Mouse (Mus musculus) liver (tissue): ENCODE measurements around the gene Gm10722.
"Not testable (repeated sequence)": the region's sequence is repeated elsewhere in the genome, so short reads cannot be mapped to it uniquely, and the experiment has no call there.

ENCODE experiments used
- DNase-seq: peaks from one replicate; pipeline ENCODE4 v3.0.0-alpha.2; 2020; ENCODE audit warnings: mixed read lengths

The Gm10722 gene

GRCm38 (mm10) chr9:3025653-3026052 is 24.9 kb downstream of the Gm10722 start:
- not testable (repeated sequence) for DNase-seq

GRCm38 (mm10) chr9:3026136-3026535 is 25.4 kb downstream of the Gm10722 start:
- not testable (repeated sequence) for DNase-seq

- not testable (repeated sequence) for DNase-seq
Observed at GRCm38 (mm10) chr9:3026741-3027140, 26.0 kb downstream of the Gm10722 start.

GRCm38 (mm10) chr9:3027200-3027599 is 26.5 kb downstream of the Gm10722 start:
- peak; percentile 47 for DNase-seq

DNA sequence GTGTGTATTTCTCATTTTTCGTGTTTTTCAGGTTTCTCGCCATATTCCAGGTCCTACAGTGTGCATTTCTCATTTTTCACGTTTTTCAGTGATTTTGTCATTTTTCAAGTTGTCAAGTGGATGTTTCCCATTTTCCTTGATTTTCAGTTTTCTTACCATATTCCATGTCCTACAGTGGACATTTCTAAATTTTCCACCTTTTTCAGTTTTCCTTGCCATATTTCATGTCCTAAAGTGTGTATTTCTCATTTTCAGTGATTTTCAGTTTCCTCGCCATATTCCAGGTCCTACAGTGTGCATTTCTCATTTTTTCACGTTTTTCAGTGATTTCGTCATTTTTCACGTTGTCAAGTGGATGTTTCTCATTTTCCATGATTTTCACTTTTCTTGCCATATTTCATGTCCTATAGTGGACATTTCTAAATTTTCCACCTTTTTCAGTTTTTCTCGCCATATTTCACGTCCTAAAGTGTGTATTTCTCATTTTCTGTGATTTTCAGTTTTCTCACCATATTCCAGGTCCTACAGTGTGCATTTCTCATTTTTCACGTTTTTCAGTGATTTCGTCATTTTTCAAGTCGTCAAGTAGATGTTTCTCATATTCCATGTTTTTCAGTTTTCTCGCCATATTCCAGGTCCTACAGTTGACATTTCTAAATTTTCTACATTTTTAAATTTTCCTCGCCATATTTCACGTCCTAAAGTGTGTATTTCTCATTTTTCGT is 28.7 kb downstream of the Gm10722 start:
- not testable (repeated sequence) for DNase-seq

- DNase-seq = peak; percentile 78
Observed at GRCm38 (mm10) chr9:3030677-3031318, 30.1 kb downstream of the Gm10722 start.

DNA sequence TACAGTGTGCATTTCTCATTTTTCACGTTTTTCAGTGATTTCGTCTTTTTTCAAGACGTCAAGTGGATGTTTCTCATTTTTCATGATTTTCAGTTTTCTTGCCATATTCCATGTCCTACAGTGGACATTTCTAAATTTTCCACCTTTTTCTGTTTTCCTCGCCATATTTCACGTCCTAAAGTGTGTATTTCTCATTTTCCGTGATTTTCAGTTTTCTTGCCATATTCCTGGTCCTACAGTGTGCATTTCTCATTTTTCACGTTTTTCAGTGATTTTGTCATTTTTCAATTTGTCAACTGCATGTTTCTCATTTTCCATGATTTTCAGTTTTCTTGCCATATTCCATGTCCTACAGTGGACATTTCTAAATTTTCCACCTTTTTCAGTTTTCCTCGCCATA is 33.6 kb downstream of the Gm10722 start, which contains the start of gene Gm17535:
Gm17535 (plus strand) TSS at position 301 of the 400 bp plus-strand sequence.
- DNase-seq = not testable (repeated sequence)

- DNase-seq = not testable (repeated sequence)
Observed at GRCm38 (mm10) chr9:3036577-3036976, 35.9 kb downstream of the Gm10722 start, which contains the start of gene Gm10715. Gene Gm10715, plus strand, starts transcription at chr9:3036877.

- DNase-seq = not testable (repeated sequence)
Observed at GRCm38 (mm10) chr9:3038161-3038560, 37.4 kb downstream of the Gm10722 start.
